Mouse (Mus musculus) lung, postnatal 10 days (tissue): ENCODE results near the gene Rasd2.

Experiments
- DNase-seq: peaks from one replicate; pipeline ENCODE4 v3.0.0; 2021

The Rasd2 gene

GRCm38 (mm10) chr8:75219877-75220738, 6.4 kb downstream of the Rasd2 start:
- peak; percentile 33 for DNase-seq

DNA sequence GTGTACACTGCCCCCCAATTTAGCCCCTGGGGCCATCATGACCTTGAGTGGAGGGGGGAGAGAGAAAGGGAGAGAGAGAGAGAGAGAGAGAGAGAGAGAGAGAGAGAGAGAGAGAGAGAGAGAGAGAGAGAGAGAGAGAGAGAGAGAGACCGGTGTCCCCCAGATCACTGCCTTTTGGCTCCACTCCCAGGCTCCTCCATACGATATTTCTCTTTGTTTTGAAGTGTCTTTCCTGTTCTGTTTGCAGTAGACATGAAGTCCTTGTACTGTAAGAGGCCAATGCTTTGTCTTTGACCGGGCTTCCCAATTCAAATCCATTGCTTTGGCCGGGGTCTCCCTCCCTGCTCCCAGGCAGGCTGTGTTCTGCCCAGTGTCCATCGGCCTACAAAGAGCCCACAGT, 8.9 kb downstream of the Rasd2 start:
- no peak for DNase-seq

- DNase-seq: no peak
Observed at GRCm38 (mm10) chr8:75226773-75227172, 13.0 kb downstream of the Rasd2 start.

GRCm38 (mm10) chr8:75233915-75234554, 20.3 kb downstream of the Rasd2 start:
- no peak for DNase-seq

GRCm38 (mm10) chr8:75247331-75247730, 33.6 kb downstream of the Rasd2 start:
- no peak for DNase-seq

DNA sequence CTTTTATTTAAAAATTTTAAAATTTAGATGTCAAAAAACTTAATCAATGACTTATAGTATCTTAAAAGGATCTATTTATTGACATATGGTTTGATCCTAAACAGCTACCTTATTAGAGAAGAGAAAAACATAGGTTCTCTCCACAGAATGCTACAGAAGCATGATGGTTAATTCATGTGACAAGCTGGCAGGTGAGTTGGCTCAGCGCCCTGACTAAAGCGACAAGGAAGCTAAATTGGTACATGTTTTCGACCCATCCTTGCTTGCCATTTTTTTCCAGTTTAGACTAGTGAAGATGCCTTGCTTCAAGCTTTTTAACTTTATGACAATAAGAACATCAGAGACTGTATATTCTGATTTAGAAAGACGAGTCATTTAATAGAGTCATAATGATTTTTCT, 35.4 kb downstream of the Rasd2 start:
- no peak for DNase-seq

DNA sequence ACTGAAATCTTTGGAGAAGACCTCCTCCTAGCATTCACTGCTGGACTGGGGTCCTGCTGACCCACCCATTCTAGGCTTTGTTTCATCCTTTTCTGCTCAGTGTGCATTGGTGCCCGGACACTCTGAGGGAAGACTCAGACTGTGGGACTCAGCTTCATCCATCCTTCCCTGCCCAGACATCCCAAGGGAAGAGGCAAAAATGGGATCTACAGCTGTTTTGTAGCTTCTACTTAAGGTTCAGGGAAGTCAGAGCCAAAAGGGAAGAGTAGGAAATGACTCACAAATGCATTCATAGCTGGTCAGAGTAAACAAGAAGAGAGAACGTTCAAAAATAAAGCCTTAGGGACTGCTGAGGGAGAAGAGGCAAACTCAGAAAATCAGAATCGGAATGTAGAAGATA, 40.3 kb downstream of the Rasd2 start:
- DNase-seq: no peak

DNA sequence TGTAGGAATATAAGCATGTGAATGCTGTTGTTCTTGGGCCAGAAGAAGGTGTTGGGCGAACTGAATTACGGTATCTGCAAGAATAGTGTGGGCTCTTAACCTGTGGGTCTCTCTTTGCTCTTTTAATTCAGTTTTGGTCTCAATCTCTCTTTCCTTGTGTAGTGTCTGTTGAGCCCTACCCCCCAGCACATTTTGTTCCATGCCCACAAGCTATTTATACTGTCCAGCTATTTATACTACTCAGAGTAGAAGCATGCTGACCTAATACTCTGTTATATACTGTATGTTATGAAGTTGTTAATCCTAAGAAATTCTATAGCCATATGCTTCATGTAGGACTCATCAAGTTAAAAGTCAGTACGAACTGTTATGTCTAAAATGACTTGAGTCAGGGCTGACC, 41.9 kb downstream of the Rasd2 start:
- DNase-seq: no peak

- peak; percentile 39 for DNase-seq
Observed at GRCm38 (mm10) chr8:75272166-75272565, 58.4 kb downstream of the Rasd2 start.
